Mouse (Mus musculus) kidney, postnatal 4 days (tissue): ENCODE data around the gene Polr2g.

Source experiments
- DNase-seq, 2 experiments: peaks; one replicate each; pipeline ENCODE4 v3.0.0; 2021; ENCODE audit warnings: mixed read lengths in 2 of 2

The Polr2g gene

DNA sequence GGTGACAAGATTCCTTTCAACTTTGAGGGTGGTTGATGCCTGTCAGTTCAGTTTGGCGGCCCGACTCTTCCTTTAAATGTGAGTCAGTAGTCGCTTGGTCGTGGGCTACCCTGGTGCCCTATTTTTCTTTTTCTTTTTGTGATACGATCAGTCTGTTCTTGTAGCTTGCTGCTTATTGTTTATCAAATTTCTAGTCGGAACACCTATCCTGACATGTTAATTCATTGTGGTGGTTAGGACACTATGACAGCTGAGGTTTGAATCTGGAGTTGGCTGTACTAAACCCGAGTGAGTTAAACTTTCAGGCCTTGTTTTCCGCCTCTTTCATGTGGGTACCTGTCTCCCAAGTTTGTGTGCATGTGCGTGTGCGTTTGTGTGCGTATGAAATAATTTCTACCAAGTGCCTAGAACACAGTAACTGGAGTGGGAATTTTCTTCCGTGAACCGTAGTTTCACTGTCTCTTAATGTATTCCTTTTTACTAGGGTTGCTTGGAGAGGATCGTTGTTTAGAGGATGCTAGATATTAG lies 40.8 kb downstream of the Polr2g start:
- DNase-seq = no peak

- DNase-seq = peak; percentile 97 to 98
These were observed 41.6 kb downstream of the Polr2g start, which contains the start of gene Nxf1 for GRCm38 (mm10) chr19:8756635-8757387. TSS of gene Nxf1 (plus strand) at chr19:8757073.

DNA sequence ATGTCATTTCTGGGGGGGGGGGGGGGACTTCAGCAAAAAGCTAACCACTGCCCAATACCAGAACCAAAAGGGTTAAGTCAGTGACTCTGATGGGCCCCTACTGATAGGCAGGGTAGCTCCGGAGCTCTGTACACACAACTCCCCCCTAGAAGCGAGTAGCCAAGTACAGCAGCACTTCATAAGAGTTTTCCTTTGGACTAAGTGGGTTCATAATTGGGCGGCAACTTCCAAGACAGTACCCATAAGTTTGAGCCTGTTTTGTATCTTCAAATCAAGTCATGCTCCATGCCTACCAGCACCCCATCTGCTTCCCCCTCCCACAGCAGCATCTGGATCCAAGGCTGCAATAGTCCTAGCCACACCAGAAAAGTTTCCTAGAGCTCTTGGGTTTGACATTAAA lies 42.7 kb downstream of the Polr2g start:
- DNase-seq = no peak

DNA sequence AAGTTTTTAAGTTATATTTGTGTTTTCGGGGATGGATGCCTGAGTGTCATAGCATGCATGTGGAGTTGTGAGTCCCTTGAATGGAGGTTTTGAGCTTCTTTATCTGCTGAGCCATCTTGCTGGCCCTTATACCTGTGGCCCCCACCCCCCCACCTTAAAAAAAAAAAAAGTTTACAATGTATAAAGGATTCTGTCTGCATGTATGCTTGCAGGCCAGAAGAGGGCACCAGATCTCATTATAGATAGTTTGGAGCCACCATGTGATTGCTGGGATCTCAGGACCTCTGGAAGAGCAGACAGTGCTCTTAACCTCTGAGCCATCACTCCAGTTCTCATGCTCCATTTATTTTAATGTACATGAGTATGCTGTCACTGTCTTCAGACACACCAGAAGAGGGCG lies 51.0 kb downstream of the Polr2g start:
- no peak for DNase-seq

GRCm38 (mm10) chr19:8745382-8745781 lies 53.0 kb downstream of the Polr2g start:
- no peak for DNase-seq
